Mouse (Mus musculus): ENCODE measurements at regions not wholly inside any gene's neighbourhood (a gene's known extent, or its start where the extent isn't known, plus 50 kb on each side); places are given as distances from the start of the nearest gene placed in this dataset.

- TF ChIP-seq UBTF (IDR thresholded peaks at IDR 0.05; ENCODE audit: borderline replicate concordance, insufficient read depth, low read depth, low read length) (no peak), CTCF (IDR thresholded peaks at IDR 0.05 in 2 of 3, conservative IDR thresholded peaks at IDR 0.05 in 1 of 3; ENCODE audit: control insufficient read depth in 1 of 3, insufficient read depth in 1 of 3, low read depth in 2 of 3, low read length in 3 of 3, poor library complexity in 1 of 3, severe bottlenecking in 1 of 3) (no peak), MAFK (IDR thresholded peaks at IDR 0.05; ENCODE audit: borderline replicate concordance, low read depth, low read length) (no peak), MEF2A (IDR thresholded peaks at IDR 0.05; ENCODE audit: extremely low read depth, insufficient replicate concordance, low read depth, low read length, poor library complexity, severe bottlenecking) (no peak), ELF1 (IDR thresholded peaks at IDR 0.05; ENCODE audit: low read depth, low read length) (no peak), POLR2A (IDR thresholded peaks at IDR 0.05; ENCODE audit: control insufficient read depth in 1 of 2, insufficient read depth in 1 of 2, low read depth in 1 of 2, low read length in 2 of 2, poor library complexity in 1 of 2) (no peak), POLR2AphosphoS2 (IDR thresholded peaks at IDR 0.05; ENCODE audit: low read length) (no peak), POLR2AphosphoS5 (IDR thresholded peaks at IDR 0.05; ENCODE audit: borderline replicate concordance, low read depth, low read length) (no peak)
Measured at GRCm38 (mm10) chr10:111833611-111834010, 138.9 kb upstream of the Krr1 start.

Data from MEL (cell line).